ENCODE assay signal across 8 mouse cellular contexts in genomic region chr9:47529602-47530450, GRCm38 (mm10). TPM values are rescaled to one million over a fixed set of nuclear protein-coding genes. Genes with fewer than 3 reads are reported as not detected.
DNase-seq lines count a peak whose midpoint lies in the region; ATAC-seq and TF ChIP-seq lines count a peak whose summit lies in the region.

Gene Cadm1, plus strand, starts transcription at chr9:47530173.

- H3K4me1 ChIP-seq in E14TG2a.4 (replicated peaks; ENCODE audit: low read depth, low read length): peaks cover 32% of the 10 kb centered on the region
- H3K4me1 ChIP-seq in forebrain, embryonic 15.5 days: peaks cover 41% of the 10 kb centered on the region
- H3K4me1 ChIP-seq in liver, embryonic 13.5 days (replicated peaks): peaks cover 21% of the 10 kb centered on the region

- DNase-seq in cerebellum, adult 18-20 months: peak; percentile 97 to 98
- DNase-seq in heart, postnatal 10 days: peak; percentile 95
- peak; percentile 96 to 97 for DNase-seq in kidney, postnatal 36 days
- peak; percentile 82 for DNase-seq in liver, embryonic 13.5 days
- peak; percentile 50 for DNase-seq in naive thymus-derived CD4-positive, alpha-beta T cell, adult 2 months (ENCODE audit: low read depth)
- DNase-seq in splenic B cell, adult 2 months (ENCODE audit: low read depth, low spot score): peak; percentile 34

- peak within 1 kb of the TSS; percentile 73 for H3K4me2 ChIP-seq in forebrain, embryonic 15.5 days (replicated peaks)
- H3K4me2 ChIP-seq in liver, embryonic 13.5 days: peak within 1 kb of the TSS; percentile 71

- under 1% methylated on average over 70 of the region's 72 CpGs for whole genome bisulfite sequencing in forebrain, embryonic 15.5 days
- under 1% methylated on average over 68 of the region's 72 CpGs for WGBS in liver, embryonic 13.5 days (ENCODE audit: insufficient replicate concordance)

- intact Hi-C loops in heart, postnatal 10 days (cut with DNase I): loop anchor here (5.0 to 10.0 kb wide), 3 partner anchors 108 to 795 kb away; no protein-coding TSS in a partner anchor

- H3K36me3 ChIP-seq in E14TG2a.4 (ENCODE audit: insufficient read depth, low read length): peaks cover under 1% of the 10 kb centered on the region; the same call in 1 of the 2 replicates
- H3K36me3 ChIP-seq in forebrain, embryonic 15.5 days: no peaks in the 10 kb centered on the region
- H3K36me3 ChIP-seq in liver, embryonic 13.5 days: no peaks in the 10 kb centered on the region
- H3K36me3 ChIP-seq in splenic B cell, adult 2 months (ENCODE audit: control insufficient read depth, insufficient read depth, low read length, poor library complexity, severe bottlenecking): no peaks in the 10 kb centered on the region

- peak within 1 kb of the TSS; percentile 92 for H3K27ac ChIP-seq in forebrain, embryonic 15.5 days (replicated peaks)
- H3K27ac ChIP-seq in liver, embryonic 13.5 days: no peak within 1 kb of the TSS; the same call in 1 of the 2 replicates

- peaks cover 29% of the 10 kb centered on the region for H3K27me3 ChIP-seq in E14TG2a.4 (ENCODE audit: insufficient read depth, low read length)
- H3K27me3 ChIP-seq in forebrain, embryonic 15.5 days: no peaks in the 10 kb centered on the region
- H3K27me3 ChIP-seq in liver, embryonic 13.5 days: peaks cover 72% of the 10 kb centered on the region
- peaks cover 5% of the 10 kb centered on the region; the same call in 1 of the 2 replicates for H3K27me3 ChIP-seq in splenic B cell, adult 2 months (ENCODE audit: control insufficient read depth, insufficient read depth, low read length, poor library complexity, severe bottlenecking)

- no peaks in the 10 kb centered on the region for H3K9me3 ChIP-seq in E14TG2a.4 (ENCODE audit: low read length)
- H3K9me3 ChIP-seq in forebrain, embryonic 15.5 days: no peaks in the 10 kb centered on the region
- no peaks in the 10 kb centered on the region for H3K9me3 ChIP-seq in liver, embryonic 13.5 days (replicated peaks)

- peak within 1 kb of the TSS; percentile 92 for H3K4me3 ChIP-seq in E14TG2a.4 (replicated peaks; ENCODE audit: low read length)
- peak within 1 kb of the TSS; percentile 66 for H3K4me3 ChIP-seq in forebrain, embryonic 15.5 days
- peak within 1 kb of the TSS; percentile 61 for H3K4me3 ChIP-seq in liver, embryonic 13.5 days (replicated peaks)

- peak within 1 kb of the TSS; percentile 83 for H3K9ac ChIP-seq in forebrain, embryonic 15.5 days (replicated peaks)
- H3K9ac ChIP-seq in liver, embryonic 13.5 days: peak within 1 kb of the TSS; percentile 61

- TF ChIP-seq CTCF in E14TG2a.4 (conservative IDR thresholded peaks at IDR 0.05; ENCODE audit: low read length): peak; percentile 42

- ATAC-seq in forebrain, embryonic 15.5 days (replicated peaks): peak; percentile 94
- peak; percentile 93 for ATAC-seq in liver, embryonic 13.5 days (ENCODE audit: low read depth)

RNA-seq across cellular contexts. Expression of gene Cadm1, which starts in this region (rescaled TPM):
- polyA plus RNA-seq in forebrain, embryonic 15.5 days (2015; fragmentation: Nextera tagmentation; extraction: Ambion mirVana): 202 and 218 TPM in 2 replicates
- total RNA-seq in heart, postnatal 10 days (2021): 1 to 10 TPM; 2.7 to 3.3 TPM
- 7.4 and 10.5 TPM in 2 replicates for polyA plus RNA-seq in liver, embryonic 13.5 days (2015; fragmentation: Nextera tagmentation; extraction: Ambion mirVana)

Comparison
In these comparisons a context has a peak if more than half of its experiments do, and no peak if none do; other contexts are left out.
1. RNA of gene Cadm1 (polyA plus RNA-seq): 202 to 218 TPM in forebrain, embryonic 15.5 days; 7.4 to 10.5 TPM in liver, embryonic 13.5 days; every median in the first group is over 10 times any median in the second.
2. DNase-seq: peak in every context shown above with its lines; median percentile 98 in cerebellum, adult 18-20 months; 96 in kidney, postnatal 36 days; 95 in heart, postnatal 10 days; 82 in liver, embryonic 13.5 days; 50 in naive thymus-derived CD4-positive, alpha-beta T cell, adult 2 months; 34 in splenic B cell, adult 2 months.
3. Peak in every context shown above with its lines, with median percentiles within 50 percentile points of each other: H3K4me3 ChIP-seq.